Mouse (Mus musculus) MEL (cell line): ENCODE data around the gene Zbtb38. TPM values are rescaled to one million over a fixed set of nuclear protein-coding genes. Genes with fewer than 3 reads are reported as not detected.
A peak's percentile ranks its signal among the peaks of the same experiment; 100 is the strongest.

Experiments used
- DNase-seq: peaks from one replicate; pipeline ENCODE4 v3.0.0; 2011; ENCODE audit warnings: low read depth, low spot score
- H3K27ac ChIP-seq: 2 replicates; pipeline ENCODE4 v1.5.1; 2012; ENCODE audit warnings: low read depth, mild to moderate bottlenecking, control low read depth, low read length, moderate library complexity; ENCODE audit not compliant: control insufficient read depth
- H3K27me3 ChIP-seq, 2 experiments: fragments of 150-350 bp in 1 of 2; sonication (generic) in 1 of 2; 2 replicates each; pipeline ENCODE4 v1.6.1; 2012; ENCODE audit warnings: low read length in 2 of 2, mild to moderate bottlenecking in 2 of 2, improper control_type of control experiment in 1 of 2, moderate library complexity in 1 of 2; ENCODE audit not compliant: insufficient read depth in 2 of 2, control insufficient read depth in 1 of 2
- H3K36me3 ChIP-seq, 2 experiments: 2 replicates each; pipeline ENCODE4 v1.6.1; 2012 to 2014; ENCODE audit warnings: low read length in 2 of 2, improper control_type of control experiment in 1 of 2, inconsistent platforms in 1 of 2, mild to moderate bottlenecking in 1 of 2; ENCODE audit not compliant: insufficient read depth in 2 of 2, control insufficient read depth in 1 of 2
- H3K4me1 ChIP-seq, 2 experiments: fragments of 150-350 bp in 1 of 2; sonication (generic) in 1 of 2; 2 replicates each; pipeline ENCODE4 v1.6.1; 2012; ENCODE audit warnings: low read length in 2 of 2, improper control_type of control experiment in 1 of 2, mild to moderate bottlenecking in 1 of 2; ENCODE audit not compliant: insufficient read depth in 2 of 2, control insufficient read depth in 1 of 2
- H3K4me3 ChIP-seq, 2 experiments: fragments of 150-350 bp in 1 of 2; sonication (generic) in 1 of 2; 2 replicates each; pipeline ENCODE4 v1.5.1; 2012; ENCODE audit warnings: low read depth in 2 of 2, low read length in 2 of 2, mild to moderate bottlenecking in 2 of 2, moderate library complexity in 2 of 2, control low read depth in 1 of 2, improper control_type of control experiment in 1 of 2; ENCODE audit not compliant: control insufficient read depth in 1 of 2, insufficient read depth in 1 of 2
- H3K79me2 ChIP-seq: 2 replicates; pipeline ENCODE4 v1.6.1; 2012; ENCODE audit warnings: mild to moderate bottlenecking, low read length, moderate library complexity; ENCODE audit not compliant: control insufficient read depth, poor library complexity, insufficient read depth
- H3K9ac ChIP-seq: 2 replicates; pipeline ENCODE4 v1.6.1; 2012; ENCODE audit warnings: low read depth, mild to moderate bottlenecking, control low read depth, low read length, moderate library complexity; ENCODE audit not compliant: control insufficient read depth, poor library complexity, severe bottlenecking
- H3K9me3 ChIP-seq: fragments of 150-350 bp; sonication (generic); replicated peaks from 2 replicates; pipeline ENCODE4 v1.6.1; 2012; ENCODE audit warnings: mild to moderate bottlenecking, low read length, improper control_type of control experiment, moderate library complexity; ENCODE audit not compliant: insufficient read depth
- BHLHE40 ChIP-seq: IDR thresholded peaks from 2 replicates; pipeline ENCODE4 v1.6.1; 2012; ENCODE audit warnings: low read depth, mild to moderate bottlenecking, inconsistent platforms, low read length, improper control_type of control experiment, borderline replicate concordance
- CHD1 ChIP-seq: IDR thresholded peaks from 2 replicates; pipeline ENCODE4 v1.6.1; 2012; ENCODE audit warnings: low read depth, mild to moderate bottlenecking, inconsistent platforms, low read length, improper control_type of control experiment
- E2F4 ChIP-seq: IDR thresholded peaks from 2 replicates; pipeline ENCODE4 v1.6.1; 2011; ENCODE audit warnings: low read depth, low read length, improper control_type of control experiment, borderline replicate concordance
- ELF1 ChIP-seq: IDR thresholded peaks from 2 replicates; pipeline ENCODE4 v1.6.1; 2014; ENCODE audit warnings: low read depth, mild to moderate bottlenecking, inconsistent platforms, low read length, improper control_type of control experiment, moderate library complexity
- EP300 ChIP-seq, 2 experiments: IDR thresholded peaks; 2 replicates each; pipeline ENCODE4 v1.6.1; 2011; ENCODE audit warnings: improper control_type of control experiment in 2 of 2, low read length in 2 of 2, low read depth in 1 of 2, mild to moderate bottlenecking in 1 of 2
- ETS1 ChIP-seq: IDR thresholded peaks from 2 replicates; pipeline ENCODE4 v1.6.1; 2012; ENCODE audit warnings: low read depth, mild to moderate bottlenecking, inconsistent platforms, low read length, improper control_type of control experiment, moderate library complexity
- GABPA ChIP-seq: IDR thresholded peaks from 2 replicates; pipeline ENCODE4 v1.6.1; 2012; ENCODE audit warnings: low read depth, mild to moderate bottlenecking, inconsistent platforms, low read length, improper control_type of control experiment, moderate library complexity
- GATA1 ChIP-seq: IDR thresholded peaks from 2 replicates; pipeline ENCODE4 v1.6.1; 2011; ENCODE audit warnings: low read depth, low read length, improper control_type of control experiment
- HCFC1 ChIP-seq: IDR thresholded peaks from 2 replicates; pipeline ENCODE4 v1.6.1; 2012; ENCODE audit warnings: low read depth, mild to moderate bottlenecking, inconsistent platforms, low read length, improper control_type of control experiment, moderate library complexity
- JUND ChIP-seq: IDR thresholded peaks from 2 replicates; pipeline ENCODE4 v1.6.1; 2011; ENCODE audit warnings: low read depth, mild to moderate bottlenecking, improper control_type of control experiment, low read length
- KAT2A ChIP-seq: conservative IDR thresholded peaks from 2 replicates; pipeline ENCODE4 v1.6.1; 2012; ENCODE audit warnings: low read depth, low read length, improper control_type of control experiment, inconsistent platforms
- MAX ChIP-seq: IDR thresholded peaks from 2 replicates; pipeline ENCODE4 v1.6.1; 2011; ENCODE audit warnings: low read length, improper control_type of control experiment
- MAZ ChIP-seq: IDR thresholded peaks from 2 replicates; pipeline ENCODE4 v1.6.1; 2012; ENCODE audit warnings: low read depth, mild to moderate bottlenecking, inconsistent platforms, low read length, improper control_type of control experiment
- MXI1 ChIP-seq: IDR thresholded peaks from 2 replicates; pipeline ENCODE4 v1.6.1; 2011; ENCODE audit warnings: mild to moderate bottlenecking, low read depth, low read length, improper control_type of control experiment
- MYB ChIP-seq: IDR thresholded peaks from 2 replicates; pipeline ENCODE4 v1.6.1; 2011; ENCODE audit warnings: mild to moderate bottlenecking, low read depth, low read length, improper control_type of control experiment
- MYC ChIP-seq: IDR thresholded peaks from 2 replicates; pipeline ENCODE4 v1.6.1; 2011; ENCODE audit warnings: low read depth, mild to moderate bottlenecking, low read length, improper control_type of control experiment, moderate library complexity
- NELFE ChIP-seq: IDR thresholded peaks from 2 replicates; pipeline ENCODE4 v1.6.1; 2011; ENCODE audit warnings: low read depth, low read length, improper control_type of control experiment
- NRF1 ChIP-seq: IDR thresholded peaks from 2 replicates; pipeline ENCODE4 v1.6.1; 2014; ENCODE audit warnings: low read depth, mild to moderate bottlenecking, inconsistent platforms, low read length, improper control_type of control experiment, moderate library complexity; ENCODE audit not compliant: poor library complexity, insufficient read depth, severe bottlenecking
- POLR2A ChIP-seq, 2 experiments: IDR thresholded peaks; 2 replicates each; pipeline ENCODE4 v1.6.1; 2011 to 2012; ENCODE audit warnings: low read length in 2 of 2, mild to moderate bottlenecking in 2 of 2, control low read depth in 1 of 2, improper control_type of control experiment in 1 of 2, low read depth in 1 of 2, moderate library complexity in 1 of 2; ENCODE audit not compliant: control insufficient read depth in 1 of 2, insufficient read depth in 1 of 2, poor library complexity in 1 of 2
- POLR2AphosphoS2 ChIP-seq: IDR thresholded peaks from 2 replicates; pipeline ENCODE4 v1.6.1; 2011; ENCODE audit warnings: low read length, improper control_type of control experiment
- POLR2AphosphoS5 ChIP-seq: IDR thresholded peaks from 2 replicates; pipeline ENCODE4 v1.6.1; 2012; ENCODE audit warnings: low read depth, borderline replicate concordance, mild to moderate bottlenecking, inconsistent platforms, low read length, moderate library complexity, mixed read lengths
- RAD21 ChIP-seq: IDR thresholded peaks from 2 replicates; pipeline ENCODE4 v1.6.1; 2011; ENCODE audit warnings: mild to moderate bottlenecking, low read depth, low read length, improper control_type of control experiment
- RCOR1 ChIP-seq: IDR thresholded peaks from 2 replicates; pipeline ENCODE4 v1.6.1; 2012; ENCODE audit warnings: low read depth, mild to moderate bottlenecking, inconsistent platforms, low read length, improper control_type of control experiment
- SIN3A ChIP-seq: IDR thresholded peaks from 2 replicates; pipeline ENCODE4 v1.6.1; 2012; ENCODE audit warnings: low read length, improper control_type of control experiment, inconsistent platforms
- SMC3 ChIP-seq: IDR thresholded peaks from 2 replicates; pipeline ENCODE4 v1.6.1; 2011; ENCODE audit warnings: low read depth, low read length, improper control_type of control experiment
- TAL1 ChIP-seq: IDR thresholded peaks from 2 replicates; pipeline ENCODE4 v1.6.1; 2012; ENCODE audit warnings: mild to moderate bottlenecking, inconsistent platforms, low read length, moderate library complexity, mixed read lengths
- TBP ChIP-seq: IDR thresholded peaks from 2 replicates; pipeline ENCODE4 v1.8.0; 2011; ENCODE audit warnings: low read depth, low read length, improper control_type of control experiment
- TCF12 ChIP-seq: IDR thresholded peaks from 2 replicates; pipeline ENCODE4 v1.6.1; 2014; ENCODE audit warnings: low read depth, mild to moderate bottlenecking, inconsistent platforms, low read length, improper control_type of control experiment, moderate library complexity
- USF1 ChIP-seq: IDR thresholded peaks from 2 replicates; pipeline ENCODE4 v1.6.1; 2014; ENCODE audit warnings: low read depth, mild to moderate bottlenecking, inconsistent platforms, low read length, improper control_type of control experiment, moderate library complexity
- USF2 ChIP-seq, 2 experiments: IDR thresholded peaks; 2 replicates each; pipeline ENCODE4 v1.6.1; 2011 to 2012; ENCODE audit warnings: improper control_type of control experiment in 2 of 2, low read length in 2 of 2, borderline replicate concordance in 1 of 2, inconsistent platforms in 1 of 2, low read depth in 1 of 2, mild to moderate bottlenecking in 1 of 2; ENCODE audit not compliant: insufficient read depth in 1 of 2
- ZC3H11A ChIP-seq: IDR thresholded peaks from 2 replicates; pipeline ENCODE4 v1.6.1; 2012; ENCODE audit warnings: low read depth, mild to moderate bottlenecking, inconsistent platforms, low read length, improper control_type of control experiment
- ZKSCAN1 ChIP-seq: IDR thresholded peaks from 2 replicates; pipeline ENCODE4 v1.6.1; 2012; ENCODE audit warnings: low read depth, mild to moderate bottlenecking, inconsistent platforms, low read length, improper control_type of control experiment, moderate library complexity
- ZNF384 ChIP-seq: IDR thresholded peaks from 2 replicates; pipeline ENCODE4 v1.6.1; 2012; ENCODE audit warnings: low read depth, mild to moderate bottlenecking, inconsistent platforms, low read length, improper control_type of control experiment
- polyA plus RNA-seq, 2 experiments: library from polyadenylated mRNA; stranded (reverse) in 1 of 2; unstranded in 1 of 2; fragments of >175 nt in 1 of 2; fragments of >200 nt in 1 of 2; gene quantifications; 2 replicates each; pipeline versions ENCODE4 v1.2.1 to v1.2.4; 2012; ENCODE audit warnings: low replicate concordance in 2 of 2, low read depth in 1 of 2; ENCODE audit not compliant: insufficient read length in 2 of 2, insufficient read depth in 1 of 2, missing spikeins in 1 of 2
- total RNA-seq: library from RNA; depleted of rRNA; stranded (reverse); fragments of 300-350 nt; gene quantifications from 2 replicates; pipeline ENCODE4 v1.2.3, GENCODE M21; 2012

Gene Zbtb38
- total and polyA plus RNA-seq, 3 experiments = 10.9 to 65.0 (median 12.2) TPM

GRCm38 (mm10) chr9:96787797-96788196 is 35.2 kb upstream of the Zbtb38 start (continued):
- TF ChIP-seq NRF1 (no peak), ZC3H11A (no peak), RAD21 (no peak), GATA1 (peak; percentile 88), EP300 (IDR thresholded peaks at IDR 0.05; ENCODE audit: low read depth in 1 of 2, low read length in 2 of 2) (peak; percentile 75 to 90), ELF1 (no peak), JUND (no peak), GABPA (no peak), POLR2AphosphoS2 (no peak), CHD1 (no peak), E2F4 (no peak), SMC3 (no peak; the same call in 1 of the 2 replicates), SIN3A (peak; percentile 84), MXI1 (peak; percentile 58), POLR2A (IDR thresholded peaks at IDR 0.05; ENCODE audit: control insufficient read depth in 1 of 2, insufficient read depth in 1 of 2, low read depth in 1 of 2, low read length in 2 of 2, poor library complexity in 1 of 2) (peak in 1 of 2 experiments; percentile 59; a peak in 2 of 4 replicates), KAT2A (no peak), ZKSCAN1 (no peak), POLR2AphosphoS5 (no peak), USF2 (IDR thresholded peaks at IDR 0.05; ENCODE audit: borderline replicate concordance in 1 of 2, insufficient read depth in 1 of 2, low read depth in 1 of 2, low read length in 2 of 2) (no peak), ZNF384 (peak; percentile 53), MAX (peak; percentile 65; the same call in 1 of the 2 replicates), HCFC1 (peak; percentile 50; the same call in 1 of the 2 replicates), TAL1 (peak; percentile 74)
- TF ChIP-seq, all 39 proteins: peak for 19

- peak overlapping the region; percentile 35 for H3K9ac ChIP-seq
- TF ChIP-seq TAL1 (no peak), GABPA (no peak), MAX (peak; percentile 31; the same call in 1 of the 2 replicates), HCFC1 (no peak; the same call in 1 of the 2 replicates), NELFE (0 out of 2 replicates have a peak, but pooled peaks have one; percentile 10), JUND (no peak), ZC3H11A (no peak), KAT2A (no peak), TCF12 (no peak), E2F4 (no peak), ETS1 (peak; percentile 12; the same call in 1 of the 2 replicates), ZKSCAN1 (no peak), RCOR1 (no peak), CHD1 (no peak), RAD21 (no peak), USF1 (no peak), MAZ (no peak), TBP (peak; percentile 32; the same call in 1 of the 2 replicates), MYC (no peak), EP300 (IDR thresholded peaks at IDR 0.05; ENCODE audit: low read depth in 1 of 2, low read length in 2 of 2) (no peak; a peak in 1 of 4 replicates), SMC3 (no peak), SIN3A (no peak), BHLHE40 (no peak), MYB (no peak)
Observed at GRCm38 (mm10) chr9:96785871-96786342, 33.3 kb upstream of the Zbtb38 start.

More at GRCm38 (mm10) chr9:96785871-96786342, 33.3 kb upstream of the Zbtb38 start:
- peaks cover 13 to 63% of the 10 kb centered on the region in 2 experiments for H3K4me1 ChIP-seq
- H3K9me3 ChIP-seq = no peaks in the 10 kb centered on the region
- no peaks in the 10 kb centered on the region for H3K79me2 ChIP-seq
- peak overlapping the region; percentile 22 to 51; a peak in 3 of 4 replicates for H3K4me3 ChIP-seq
- peak; percentile 63 for DNase-seq
- H3K27me3 ChIP-seq = no peaks in the 10 kb centered on the region
- H3K36me3 ChIP-seq = peaks cover 0 to 44% of the 10 kb centered on the region in 2 experiments; a peak in 2 of 4 replicates
- H3K27ac ChIP-seq = peak overlapping the region; percentile 76
